Mouse (Mus musculus) brain, embryonic 14.5 days (tissue): ENCODE results near the gene Fam221a.

ENCODE experiments used
- CTCF ChIP-seq: fragments of 200-500 bp; IDR thresholded peaks from 2 replicates; pipeline ENCODE4 v1.5.1; 2012; ENCODE audit warnings: inconsistent platforms, mild to moderate bottlenecking, moderate library complexity, borderline replicate concordance; ENCODE audit not compliant: insufficient read depth, insufficient read length; ENCODE audit errors: extremely low read depth
- POLR2A ChIP-seq: fragments of 200-500 bp; IDR thresholded peaks from 2 replicates; pipeline ENCODE4 v1.6.1; 2012; ENCODE audit warnings: mild to moderate bottlenecking, inconsistent platforms, borderline replicate concordance; ENCODE audit not compliant: poor library complexity, insufficient read depth, insufficient read length, severe bottlenecking; ENCODE audit errors: extremely low read depth

DNA sequence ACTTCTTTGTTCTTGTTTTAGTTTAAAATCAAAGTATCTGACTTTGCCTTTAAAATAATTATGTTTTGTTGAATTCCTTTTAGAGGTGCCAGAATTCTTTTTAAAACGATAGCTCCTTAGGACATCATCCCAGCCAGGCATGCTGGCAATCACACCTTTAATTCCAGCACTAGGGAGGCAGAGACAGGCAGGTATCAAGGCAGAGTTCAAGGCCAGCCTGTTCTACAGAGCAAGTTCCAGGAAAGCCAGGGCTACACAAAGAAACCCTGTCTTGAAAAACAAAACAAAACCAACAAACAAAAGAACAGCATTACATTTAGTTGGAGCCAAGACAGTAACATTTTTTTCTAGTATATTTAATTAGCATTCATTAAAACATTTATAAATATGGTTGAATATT is 48.4 kb downstream of the Fam221a start:
- no peak for TF ChIP-seq POLR2A
- TF ChIP-seq CTCF = no peak
